Mouse (Mus musculus): ENCODE results near the gene Abl2. TPM values are rescaled to one million over a fixed set of nuclear protein-coding genes. Genes with fewer than 3 reads are reported as not detected.

Abl2 gene
- total and polyA plus RNA-seq, 2 experiments from 2014 or later = 4.6 to 29.2 TPM

- 92% methylated on average over 4 of the region's 4 CpGs for WGBS
- TF ChIP-seq CTCF (IDR thresholded peaks at IDR 0.05; ENCODE audit: low read depth) = no peak
- H3K36me3 ChIP-seq (ENCODE audit: insufficient read depth) = no peaks in the 10 kb centered on the region
Measured at GRCm38 (mm10) chr1:156533911-156534310, 24.7 kb upstream of the Abl2 start.

DNA sequence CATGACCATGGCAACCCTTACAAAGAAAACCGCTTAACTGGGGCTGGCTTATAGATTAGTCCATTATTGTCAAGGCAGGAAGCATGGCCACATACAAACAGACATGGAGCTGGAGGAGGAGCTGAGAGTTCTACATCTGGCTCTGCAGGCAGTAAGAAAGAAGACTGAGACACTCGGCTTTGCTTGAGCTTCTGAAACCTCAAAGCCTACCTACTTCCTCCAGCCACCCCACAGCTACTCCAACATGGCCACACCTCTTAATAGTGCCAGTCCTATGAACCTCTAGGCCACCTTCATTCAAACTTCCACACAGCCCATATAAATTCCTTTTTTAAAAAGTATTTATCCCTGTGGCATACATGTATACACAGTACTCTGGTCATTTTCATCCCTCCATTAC, 21.6 kb upstream of the Abl2 start:
- no peak for TF ChIP-seq CTCF (IDR thresholded peaks at IDR 0.05; ENCODE audit: low read depth)
- Histone ChIP-seq H3K27me3 (ENCODE audit: insufficient read depth, low read length) (no peaks in the 10 kb centered on the region), H3K4me2 (ENCODE audit: low read depth) (no peak overlapping the region), H3K4me1 (ENCODE audit: insufficient read depth) (no peaks in the 10 kb centered on the region), H3K27ac (ENCODE audit: low read depth, low read length) (no peak overlapping the region), H3K36me3 (ENCODE audit: insufficient read depth) (no peaks in the 10 kb centered on the region), H3K9me3 (ENCODE audit: low read length) (no peaks in the 10 kb centered on the region), H3K9ac (no peak overlapping the region), H3K4me3 (ENCODE audit: low read depth, low read length) (no peak overlapping the region)
- WGBS = 77% methylated on average over 2 of the region's 2 CpGs
- no peak for DNase-seq
- no peak for ATAC-seq

More at GRCm38 (mm10) chr1:156533911-156534310, 24.7 kb upstream of the Abl2 start:
- H3K9ac ChIP-seq = no peak overlapping the region
- DNase-seq (no peak), ATAC-seq (no peak)
- no peak overlapping the region for H3K27ac ChIP-seq (ENCODE audit: low read depth, low read length)
- H3K4me1 ChIP-seq (ENCODE audit: insufficient read depth) = no peaks in the 10 kb centered on the region
- H3K9me3 ChIP-seq (ENCODE audit: low read length) = no peaks in the 10 kb centered on the region
- no peak overlapping the region for H3K4me3 ChIP-seq (ENCODE audit: low read depth, low read length)
- H3K4me2 ChIP-seq (ENCODE audit: low read depth) = no peak overlapping the region
- no peaks in the 10 kb centered on the region for H3K27me3 ChIP-seq (ENCODE audit: insufficient read depth, low read length)

GRCm38 (mm10) chr1:156537701-156538100, 20.9 kb upstream of the Abl2 start:
- 87% methylated on average over 6 of the region's 6 CpGs for WGBS
- no peak overlapping the region for H3K4me3 ChIP-seq (ENCODE audit: low read depth, low read length)
- no peak for ATAC-seq

GRCm38 (mm10) chr1:156538382-156538781, 20.2 kb upstream of the Abl2 start:
- no peak overlapping the region for H3K27ac ChIP-seq (ENCODE audit: low read depth, low read length)
- no peaks in the 10 kb centered on the region for H3K4me1 ChIP-seq (ENCODE audit: insufficient read depth)
- no peak overlapping the region for H3K9ac ChIP-seq
- H3K4me2 ChIP-seq (ENCODE audit: low read depth) = no peak overlapping the region
- no peaks in the 10 kb centered on the region for H3K9me3 ChIP-seq (ENCODE audit: low read length)
- no peak for DNase-seq
- H3K27me3 ChIP-seq (ENCODE audit: insufficient read depth, low read length) = no peaks in the 10 kb centered on the region
- H3K4me3 ChIP-seq (ENCODE audit: low read depth, low read length) = no peak overlapping the region
- peak; percentile 44 for TF ChIP-seq CTCF (IDR thresholded peaks at IDR 0.05; ENCODE audit: low read depth)
- no peak for ATAC-seq
- WGBS = 86% methylated on average over 3 of the region's 3 CpGs
- no peaks in the 10 kb centered on the region for H3K36me3 ChIP-seq (ENCODE audit: insufficient read depth)

More at GRCm38 (mm10) chr1:156537701-156538100, 20.9 kb upstream of the Abl2 start:
- no peak for TF ChIP-seq CTCF (IDR thresholded peaks at IDR 0.05; ENCODE audit: low read depth)
- Histone ChIP-seq H3K9ac (no peak overlapping the region), H3K9me3 (ENCODE audit: low read length) (no peaks in the 10 kb centered on the region), H3K4me2 (ENCODE audit: low read depth) (no peak overlapping the region), H3K36me3 (ENCODE audit: insufficient read depth) (no peaks in the 10 kb centered on the region), H3K27ac (ENCODE audit: low read depth, low read length) (no peak overlapping the region), H3K27me3 (ENCODE audit: insufficient read depth, low read length) (no peaks in the 10 kb centered on the region), H3K4me1 (ENCODE audit: insufficient read depth) (no peaks in the 10 kb centered on the region)
- DNase-seq = no peak

DNA sequence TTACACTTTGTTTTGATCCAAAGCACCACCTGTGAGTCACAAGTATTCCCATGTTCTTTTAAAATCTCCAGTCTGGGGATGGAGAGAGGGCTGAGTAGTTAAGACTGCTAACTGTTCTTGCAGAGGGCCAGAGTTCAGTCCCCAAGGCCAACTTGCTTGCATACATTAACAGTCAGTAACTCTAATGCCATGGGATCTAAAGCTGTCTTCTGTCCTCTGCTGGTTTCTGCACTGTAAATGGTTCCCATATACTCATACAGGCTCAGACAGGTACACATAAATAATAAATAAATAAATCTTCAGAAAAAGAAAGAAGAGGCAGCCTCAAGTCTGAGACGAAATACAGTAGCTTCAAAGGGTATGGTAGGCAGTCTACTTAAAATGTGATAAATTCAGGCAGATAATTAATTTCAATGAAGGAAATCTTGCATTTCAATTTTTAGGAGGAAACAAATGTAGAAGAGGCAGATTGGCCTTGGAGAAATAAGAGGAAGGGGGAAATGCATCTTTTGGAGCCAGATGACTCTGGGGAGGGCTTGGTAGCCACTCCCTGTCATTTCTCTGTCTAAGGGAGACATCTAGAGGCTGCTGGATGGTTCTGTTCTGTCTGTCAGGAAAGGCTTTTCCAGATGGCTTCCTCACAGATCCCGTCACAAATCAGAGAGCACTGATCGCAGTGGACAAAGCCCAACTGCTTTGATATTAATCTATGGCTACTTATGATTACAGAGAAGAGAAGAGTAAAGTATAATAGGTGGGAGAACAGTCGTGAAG, 18.6 kb upstream of the Abl2 start:
- no peak overlapping the region for H3K4me3 ChIP-seq (ENCODE audit: low read depth, low read length)
- WGBS = 39% methylated on average over 4 of the region's 4 CpGs
- peak; percentile 66 for DNase-seq
- ATAC-seq = peak; percentile 93
- H3K36me3 ChIP-seq (ENCODE audit: insufficient read depth) = no peaks in the 10 kb centered on the region
- no peak overlapping the region for H3K27ac ChIP-seq (ENCODE audit: low read depth, low read length)
- no peaks in the 10 kb centered on the region for H3K9me3 ChIP-seq (ENCODE audit: low read length)
- no peaks in the 10 kb centered on the region for H3K27me3 ChIP-seq (ENCODE audit: insufficient read depth, low read length)
- H3K4me1 ChIP-seq (ENCODE audit: insufficient read depth) = no peaks in the 10 kb centered on the region
- no peak overlapping the region for H3K9ac ChIP-seq
- no peak overlapping the region for H3K4me2 ChIP-seq (ENCODE audit: low read depth)
- TF ChIP-seq CTCF (IDR thresholded peaks at IDR 0.05; ENCODE audit: low read depth) = peak; percentile 76

DNA sequence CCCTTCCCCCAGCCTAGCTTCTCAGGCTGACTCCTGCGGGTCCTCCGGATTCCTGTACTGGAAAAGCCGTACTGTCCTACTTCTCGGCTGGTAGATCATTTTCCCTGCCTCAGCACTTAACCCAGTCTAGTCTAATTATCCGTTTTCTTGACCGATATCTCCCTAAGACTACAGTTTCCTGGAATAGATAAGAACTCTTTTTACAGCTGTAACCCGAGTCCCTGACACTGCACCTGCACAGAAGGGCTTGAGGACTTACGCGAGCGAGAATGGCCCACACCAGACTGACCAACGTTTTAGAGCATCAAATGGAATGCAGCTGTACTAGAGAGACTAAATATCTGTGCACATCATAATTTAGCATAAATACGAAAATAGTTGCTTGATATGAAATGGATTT, 14.6 kb upstream of the Abl2 start:
- no peaks in the 10 kb centered on the region for H3K36me3 ChIP-seq (ENCODE audit: insufficient read depth)
- H3K9me3 ChIP-seq (ENCODE audit: low read length) = no peaks in the 10 kb centered on the region
- no peak overlapping the region for H3K4me3 ChIP-seq (ENCODE audit: low read depth, low read length)
- no peak overlapping the region for H3K4me2 ChIP-seq (ENCODE audit: low read depth)
- no peak overlapping the region for H3K27ac ChIP-seq (ENCODE audit: low read depth, low read length)
- WGBS = 50% methylated on average over 12 of the region's 12 CpGs
- H3K9ac ChIP-seq = no peak overlapping the region
- no peaks in the 10 kb centered on the region for H3K27me3 ChIP-seq (ENCODE audit: insufficient read depth, low read length)
- no peak for DNase-seq
- H3K4me1 ChIP-seq (ENCODE audit: insufficient read depth) = no peaks in the 10 kb centered on the region
- TF ChIP-seq CTCF (IDR thresholded peaks at IDR 0.05; ENCODE audit: low read depth) = no peak
- no peak for ATAC-seq

- H3K4me3 ChIP-seq (ENCODE audit: low read depth, low read length) = peak overlapping the region; percentile 95
- peak overlapping the region; percentile 52 for H3K4me2 ChIP-seq (ENCODE audit: low read depth)
- H3K9ac ChIP-seq = peak overlapping the region; percentile 96
- peak; percentile 59 for ATAC-seq
- peak; percentile 72 for DNase-seq
- H3K4me1 ChIP-seq (ENCODE audit: insufficient read depth) = peaks cover 4% of the 10 kb centered on the region; the same call in 1 of the 2 replicates
- 1% methylated on average over 59 of the region's 66 CpGs for WGBS
- H3K9me3 ChIP-seq (ENCODE audit: low read length) = no peaks in the 10 kb centered on the region
- no peaks in the 10 kb centered on the region for H3K36me3 ChIP-seq (ENCODE audit: insufficient read depth)
- no peak for TF ChIP-seq CTCF (IDR thresholded peaks at IDR 0.05; ENCODE audit: low read depth)
- H3K27me3 ChIP-seq (ENCODE audit: insufficient read depth, low read length) = no peaks in the 10 kb centered on the region
- H3K27ac ChIP-seq (ENCODE audit: low read depth, low read length) = peak overlapping the region; percentile 99
Measured at GRCm38 (mm10) chr1:156558950-156559640, 509 bp downstream of the Abl2 start.

Data from forebrain, postnatal 0 days (tissue).